Mouse (Mus musculus): ENCODE measurements around the gene Myh14.

DNA sequence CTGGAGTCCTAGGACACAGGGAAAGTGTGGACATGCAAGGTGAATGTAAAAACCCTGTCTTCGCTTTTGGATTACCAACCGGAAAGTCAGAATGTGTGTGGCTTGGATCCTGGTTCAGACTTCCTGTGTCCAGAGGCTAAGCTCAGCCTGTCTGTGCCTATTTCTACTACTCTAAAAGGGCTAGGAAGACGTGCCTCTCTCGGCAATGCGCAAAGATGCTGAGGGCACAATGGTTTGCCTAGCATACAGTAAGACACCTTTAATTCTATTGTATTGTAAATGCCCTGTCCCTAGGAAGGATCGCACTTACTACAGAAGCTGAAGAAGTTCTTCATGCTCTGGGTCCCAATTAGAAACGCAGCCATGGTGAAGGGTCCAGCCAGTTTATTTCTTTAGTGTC lies 65.2 kb downstream of the Myh14 start:
- TF ChIP-seq EP300 (IDR thresholded peaks at IDR 0.05; ENCODE audit: low read length), result no peak
- TF ChIP-seq MXI1 (IDR thresholded peaks at IDR 0.05; ENCODE audit: low read depth, low read length), result no peak
- TF ChIP-seq ELF1 (IDR thresholded peaks at IDR 0.05; ENCODE audit: low read depth, low read length), result no peak
- TF ChIP-seq POLR2A (IDR thresholded peaks at IDR 0.05; ENCODE audit: low read depth, low read length), result no peak
- no peak for TF ChIP-seq CTCF (conservative IDR thresholded peaks at IDR 0.05 in 1 of 2, IDR thresholded peaks at IDR 0.05 in 1 of 2; ENCODE audit: low read depth in 2 of 2, low read length in 2 of 2)

Measured in CH12.LX (cell line).